Mouse (Mus musculus) myocyte (in vitro differentiated cells): ENCODE data around the gene Myoz1.

Experiments used
- CEBPB ChIP-seq: IDR thresholded peaks from 2 replicates; pipeline ENCODE4 v1.6.1; 2011; ENCODE audit warnings: mild to moderate bottlenecking, moderate library complexity; ENCODE audit not compliant: poor library complexity, insufficient read depth, severe bottlenecking
- E2F4 ChIP-seq: IDR thresholded peaks from one replicate; pipeline ENCODE4 v1.6.1; 2011; ENCODE audit warnings: mild to moderate bottlenecking, control low read depth, moderate library complexity; ENCODE audit not compliant: insufficient read depth
- MAX ChIP-seq: IDR thresholded peaks from one replicate; pipeline ENCODE4 v1.6.1; 2011; ENCODE audit warnings: low read depth, mild to moderate bottlenecking, control low read depth
- MYOD1 ChIP-seq, 3 experiments: IDR thresholded peaks; one replicate each; pipeline ENCODE4 v1.6.1; 2011; ENCODE audit warnings: control low read depth in 2 of 3, low read depth in 2 of 3, mild to moderate bottlenecking in 2 of 3, moderate library complexity in 1 of 3; ENCODE audit not compliant: insufficient read length in 2 of 3, control insufficient read depth in 1 of 3
- MYOG ChIP-seq, 3 experiments: IDR thresholded peaks; one replicate each; pipeline ENCODE4 v1.6.1; 2011; ENCODE audit warnings: control low read depth in 2 of 3, low read depth in 2 of 3, mild to moderate bottlenecking in 2 of 3; ENCODE audit not compliant: insufficient read length in 2 of 3, control insufficient read depth in 1 of 3, insufficient read depth in 1 of 3
- POLR2A ChIP-seq: IDR thresholded peaks from one replicate; pipeline ENCODE4 v1.6.1; 2011; ENCODE audit warnings: low read depth, mild to moderate bottlenecking, control low read depth, moderate library complexity; ENCODE audit not compliant: insufficient read length
- POLR2AphosphoS2 ChIP-seq: IDR thresholded peaks from one replicate; pipeline ENCODE4 v1.6.1; 2011; ENCODE audit warnings: low read depth, control low read depth; ENCODE audit not compliant: insufficient read length
- REST ChIP-seq: IDR thresholded peaks from one replicate; pipeline ENCODE4 v1.6.1; 2011; ENCODE audit warnings: mild to moderate bottlenecking, control low read depth, moderate library complexity; ENCODE audit not compliant: insufficient read depth, insufficient read length
- SRF ChIP-seq: IDR thresholded peaks from one replicate; pipeline ENCODE4 v1.6.1; 2011; ENCODE audit warnings: low read depth; ENCODE audit not compliant: control insufficient read depth, insufficient read length
- TCF12 ChIP-seq: IDR thresholded peaks from one replicate; pipeline ENCODE4 v1.6.1; 2011; ENCODE audit warnings: mild to moderate bottlenecking, control low read depth; ENCODE audit not compliant: poor library complexity, insufficient read depth, severe bottlenecking
- USF1 ChIP-seq: IDR thresholded peaks from one replicate; pipeline ENCODE4 v1.6.1; 2011; ENCODE audit warnings: low read depth, mild to moderate bottlenecking, control low read depth, moderate library complexity

- no peak for TF ChIP-seq MYOG (IDR thresholded peaks at IDR 0.05; ENCODE audit: control insufficient read depth in 1 of 3, insufficient read depth in 1 of 3, insufficient read length in 2 of 3, low read depth in 2 of 3)
- TF ChIP-seq POLR2A, result no peak
- no peak for TF ChIP-seq POLR2AphosphoS2
- no peak for TF ChIP-seq MYOD1 (IDR thresholded peaks at IDR 0.05; ENCODE audit: control insufficient read depth in 1 of 3, insufficient read length in 2 of 3, low read depth in 2 of 3)
- TF ChIP-seq MAX, result no peak
- no peak for TF ChIP-seq SRF
- no peak for TF ChIP-seq CEBPB
- no peak for TF ChIP-seq E2F4
- no peak for TF ChIP-seq TCF12
- no peak for TF ChIP-seq USF1
- TF ChIP-seq REST, result no peak
These were observed 25.4 kb upstream of the Myoz1 start for GRCm38 (mm10) chr14:20681742-20682141.
